Mouse (Mus musculus): Measurements from ENCODE around the gene Traf3ip2. TPM values are rescaled to one million over a fixed set of nuclear protein-coding genes. Genes with fewer than 3 reads are reported as not detected.

Traf3ip2 gene
- polyA plus RNA-seq, 1 experiment from 2014 or later, result 18.5 TPM

DNA sequence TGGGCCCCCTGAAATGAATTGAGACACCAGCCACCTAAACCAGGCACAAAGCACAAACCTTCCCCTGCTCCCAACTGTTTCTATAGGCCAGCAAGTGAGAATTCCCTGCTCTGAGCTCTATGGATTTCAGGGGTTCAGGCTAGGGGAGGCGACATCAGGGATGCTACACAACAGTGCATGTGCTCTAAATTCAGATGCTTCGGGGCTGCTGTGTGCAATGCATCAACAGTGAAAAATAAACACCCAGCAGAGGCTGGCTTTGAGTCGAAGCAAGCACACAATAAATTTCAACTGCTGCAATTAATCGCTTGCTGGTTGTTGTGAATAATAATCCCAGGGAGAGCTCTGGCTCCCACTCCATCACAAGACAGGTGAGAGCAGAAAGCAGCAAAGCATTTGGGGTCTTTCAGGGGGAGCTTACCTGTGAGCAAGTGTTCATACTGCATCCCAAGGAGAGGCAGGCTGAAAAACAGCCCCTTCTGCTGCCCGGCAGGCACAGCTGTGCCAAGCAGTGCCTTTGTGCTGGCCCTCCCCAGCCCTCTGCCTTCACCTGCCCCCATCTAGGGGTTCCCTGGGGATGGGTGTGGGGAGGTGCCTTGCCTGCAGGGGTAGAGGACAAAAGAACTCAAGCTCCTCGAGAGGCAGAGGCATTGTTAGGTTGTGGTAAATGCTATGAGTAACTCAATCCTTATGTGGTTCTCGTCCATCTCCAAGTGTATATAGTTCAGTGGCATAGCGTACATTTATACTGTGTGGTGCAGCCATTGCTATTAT is 24.6 kb upstream of the Traf3ip2 start:
- WGBS, result 54% methylated on average over 8 of the region's 8 CpGs
- Histone ChIP-seq H3K9ac (no peak overlapping the region), H3K4me1 (peaks cover 22% of the 10 kb centered on the region), H3K4me2 (no peak overlapping the region), H3K27ac (no peak overlapping the region), H3K9me3 (replicated peaks) (0 out of 2 replicates have a peak, but pooled peaks cover 7% of the 10 kb centered on the region), H3K27me3 (no peaks in the 10 kb centered on the region), H3K36me3 (no peaks in the 10 kb centered on the region), H3K4me3 (replicated peaks) (no peak overlapping the region)
- ATAC-seq (replicated peaks; ENCODE audit: low FRiP score), result no peak

DNA sequence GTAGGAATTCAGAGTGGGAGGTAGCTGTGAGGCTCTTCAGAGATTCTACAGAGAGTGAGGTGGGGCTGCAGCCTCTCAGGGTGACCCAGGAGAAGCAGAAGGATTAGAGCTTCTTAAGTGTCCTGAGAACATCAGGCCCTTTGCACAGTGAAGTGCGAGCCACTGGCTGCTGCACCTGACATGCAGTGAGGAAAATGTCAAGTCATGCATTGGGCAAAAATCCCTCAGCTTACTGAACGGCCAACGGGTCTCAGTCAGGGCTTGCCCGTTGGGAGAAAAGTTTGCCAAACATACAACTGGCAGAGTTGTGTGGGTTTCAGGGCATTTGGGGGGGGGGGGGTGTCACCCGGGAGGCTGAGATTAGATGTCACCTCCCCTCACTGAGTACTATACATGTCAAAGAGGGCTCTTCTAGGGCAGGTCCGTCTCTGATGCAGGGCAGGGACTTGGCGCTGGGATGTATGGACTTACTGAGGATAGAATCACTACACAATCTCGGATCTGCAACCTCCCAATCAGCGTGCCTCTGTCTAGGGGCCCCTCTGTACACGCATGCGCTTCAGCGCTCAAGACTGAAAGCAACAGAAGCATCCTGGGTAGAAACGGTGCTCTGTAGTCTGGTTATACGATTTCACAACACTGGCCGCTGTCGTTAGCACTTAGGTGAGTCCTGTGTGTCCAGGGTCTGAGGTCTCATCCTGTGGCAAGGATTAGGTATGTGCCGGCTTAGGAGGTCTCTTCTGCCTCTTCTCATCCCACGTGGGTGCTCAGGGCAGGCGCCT is 22.8 kb upstream of the Traf3ip2 start:
- 0 out of 2 replicates have a peak, but pooled peaks cover 3% of the 10 kb centered on the region for H3K36me3 ChIP-seq
- no peak overlapping the region for H3K27ac ChIP-seq
- WGBS, result 62% methylated on average over 19 of the region's 19 CpGs
- no peak overlapping the region for H3K4me3 ChIP-seq (replicated peaks)
- no peaks in the 10 kb centered on the region for H3K27me3 ChIP-seq
- ATAC-seq (replicated peaks; ENCODE audit: low FRiP score), result peak; percentile 34; the same call in 1 of the 2 replicates
- H3K4me1 ChIP-seq, result peaks cover 22% of the 10 kb centered on the region
- H3K9me3 ChIP-seq (replicated peaks), result 0 out of 2 replicates have a peak, but pooled peaks cover 17% of the 10 kb centered on the region
- H3K9ac ChIP-seq, result no peak overlapping the region
- peak overlapping the region; percentile 31; the same call in 1 of the 2 replicates for H3K4me2 ChIP-seq

DNA sequence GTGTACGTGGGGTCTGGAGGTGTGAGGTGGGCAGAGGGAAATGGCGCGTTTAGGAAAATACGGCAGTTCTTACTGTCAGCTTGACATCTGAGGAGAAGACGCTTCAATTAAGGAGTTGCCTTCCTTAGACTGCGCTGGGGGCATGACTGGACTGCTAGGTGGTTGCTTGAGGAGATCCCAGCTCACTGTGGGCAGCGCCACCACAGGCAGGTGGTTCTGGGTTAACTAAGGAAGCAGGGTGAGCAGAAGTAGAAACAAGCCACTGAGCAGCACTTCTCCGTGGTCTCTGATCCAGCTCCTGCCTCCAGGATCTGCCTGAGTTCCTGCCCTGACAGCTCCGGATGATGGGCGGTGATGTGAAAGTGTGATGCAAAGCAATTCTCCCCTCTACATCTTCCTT is 22.1 kb upstream of the Traf3ip2 start:
- Histone ChIP-seq H3K9ac (no peak overlapping the region), H3K4me3 (replicated peaks) (no peak overlapping the region), H3K9me3 (replicated peaks) (0 out of 2 replicates have a peak, but pooled peaks cover 17% of the 10 kb centered on the region), H3K4me2 (peak overlapping the region; percentile 31; the same call in 1 of the 2 replicates), H3K27ac (no peak overlapping the region), H3K27me3 (no peaks in the 10 kb centered on the region), H3K36me3 (0 out of 2 replicates have a peak, but pooled peaks cover 3% of the 10 kb centered on the region), H3K4me1 (peaks cover 22% of the 10 kb centered on the region)
- no peak for ATAC-seq (replicated peaks; ENCODE audit: low FRiP score)
- WGBS, result 65% methylated on average over 10 of the region's 10 CpGs

DNA sequence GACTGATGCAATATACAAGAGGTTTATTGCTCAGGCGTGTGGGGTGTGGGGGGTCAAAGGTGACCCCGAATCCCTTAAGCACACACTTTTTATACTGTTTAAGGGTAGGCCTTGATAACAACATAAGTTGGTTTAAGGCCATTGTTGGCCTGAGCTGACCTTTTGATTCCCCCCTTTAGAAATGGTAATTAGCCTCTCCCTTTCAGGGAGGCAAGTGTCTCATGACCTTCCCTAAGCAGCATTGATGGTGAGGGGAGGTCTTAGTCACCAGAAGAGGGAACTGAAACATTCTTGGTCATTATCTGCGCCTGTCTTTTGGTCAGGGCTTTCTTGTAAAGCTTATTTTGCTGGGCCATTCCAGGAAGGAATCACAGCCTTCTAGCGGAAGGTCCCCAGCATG is 20.2 kb upstream of the Traf3ip2 start:
- WGBS, result 93% methylated on average over 4 of the region's 4 CpGs
- no peak for ATAC-seq (replicated peaks; ENCODE audit: low FRiP score)
- H3K27ac ChIP-seq, result no peak overlapping the region
- H3K4me2 ChIP-seq, result no peak overlapping the region
- 0 out of 2 replicates have a peak, but pooled peaks cover 3% of the 10 kb centered on the region for H3K36me3 ChIP-seq
- H3K9ac ChIP-seq, result no peak overlapping the region
- H3K27me3 ChIP-seq, result no peaks in the 10 kb centered on the region
- H3K9me3 ChIP-seq (replicated peaks), result 0 out of 2 replicates have a peak, but pooled peaks cover 17% of the 10 kb centered on the region
- no peak overlapping the region for H3K4me3 ChIP-seq (replicated peaks)
- H3K4me1 ChIP-seq, result peaks cover 24% of the 10 kb centered on the region

DNA sequence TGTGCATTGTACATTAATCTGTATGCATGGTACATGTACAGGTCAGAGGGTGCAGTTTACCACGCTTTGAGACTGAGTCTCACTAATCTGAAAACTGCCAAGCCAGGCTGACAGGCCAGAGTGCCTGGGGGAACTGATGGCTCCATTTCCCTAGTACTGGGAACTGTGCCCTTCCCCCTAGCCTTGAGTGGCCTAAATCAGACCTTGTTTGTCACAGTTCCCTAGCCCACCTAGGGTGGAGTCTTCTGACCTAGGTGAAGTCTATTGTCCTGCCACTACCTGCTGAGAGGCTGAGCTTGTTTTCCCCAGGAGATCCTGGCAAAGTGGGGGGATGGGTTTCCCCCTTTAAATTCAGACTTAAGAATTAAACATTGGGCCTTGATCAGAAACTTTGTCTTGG is 18.0 kb upstream of the Traf3ip2 start:
- Histone ChIP-seq H3K9me3 (replicated peaks) (0 out of 2 replicates have a peak, but pooled peaks cover 17% of the 10 kb centered on the region), H3K4me2 (no peak overlapping the region), H3K36me3 (0 out of 2 replicates have a peak, but pooled peaks cover 3% of the 10 kb centered on the region), H3K9ac (no peak overlapping the region), H3K27ac (no peak overlapping the region), H3K27me3 (no peaks in the 10 kb centered on the region), H3K4me3 (replicated peaks) (no peak overlapping the region), H3K4me1 (peaks cover 15% of the 10 kb centered on the region)
- no peak for ATAC-seq (replicated peaks; ENCODE audit: low FRiP score)
- WGBS, result 80% methylated on average over 1 of the region's 1 CpGs

DNA sequence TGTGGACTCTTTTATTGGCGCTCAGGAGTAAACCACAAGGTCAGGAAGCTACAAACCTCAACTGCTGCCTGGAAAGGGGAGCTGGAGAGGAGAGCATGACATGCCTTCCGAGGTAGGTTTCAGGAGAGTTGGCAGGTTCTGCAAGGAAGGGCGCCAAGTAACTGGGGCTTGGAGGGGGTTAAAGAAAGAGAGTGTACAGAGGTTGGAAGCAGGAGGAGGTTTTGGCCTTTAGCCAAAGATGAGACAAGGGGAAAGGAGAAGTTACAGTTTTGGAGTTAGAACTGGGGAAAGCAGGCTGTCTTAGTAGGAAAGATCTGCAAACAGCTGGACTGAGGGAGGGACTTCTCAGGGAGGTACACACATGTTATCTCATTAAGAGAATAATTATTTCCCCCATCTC is 16.9 kb upstream of the Traf3ip2 start:
- H3K27ac ChIP-seq, result no peak overlapping the region
- H3K9me3 ChIP-seq (replicated peaks), result 0 out of 2 replicates have a peak, but pooled peaks cover 17% of the 10 kb centered on the region
- H3K4me2 ChIP-seq, result no peak overlapping the region
- no peak overlapping the region for H3K9ac ChIP-seq
- ATAC-seq (replicated peaks; ENCODE audit: low FRiP score), result no peak
- 0 out of 2 replicates have a peak, but pooled peaks cover 3% of the 10 kb centered on the region for H3K36me3 ChIP-seq
- H3K4me3 ChIP-seq (replicated peaks), result no peak overlapping the region
- peaks cover 11% of the 10 kb centered on the region for H3K4me1 ChIP-seq
- H3K27me3 ChIP-seq, result no peaks in the 10 kb centered on the region
- WGBS, result 57% methylated on average over 3 of the region's 3 CpGs

DNA sequence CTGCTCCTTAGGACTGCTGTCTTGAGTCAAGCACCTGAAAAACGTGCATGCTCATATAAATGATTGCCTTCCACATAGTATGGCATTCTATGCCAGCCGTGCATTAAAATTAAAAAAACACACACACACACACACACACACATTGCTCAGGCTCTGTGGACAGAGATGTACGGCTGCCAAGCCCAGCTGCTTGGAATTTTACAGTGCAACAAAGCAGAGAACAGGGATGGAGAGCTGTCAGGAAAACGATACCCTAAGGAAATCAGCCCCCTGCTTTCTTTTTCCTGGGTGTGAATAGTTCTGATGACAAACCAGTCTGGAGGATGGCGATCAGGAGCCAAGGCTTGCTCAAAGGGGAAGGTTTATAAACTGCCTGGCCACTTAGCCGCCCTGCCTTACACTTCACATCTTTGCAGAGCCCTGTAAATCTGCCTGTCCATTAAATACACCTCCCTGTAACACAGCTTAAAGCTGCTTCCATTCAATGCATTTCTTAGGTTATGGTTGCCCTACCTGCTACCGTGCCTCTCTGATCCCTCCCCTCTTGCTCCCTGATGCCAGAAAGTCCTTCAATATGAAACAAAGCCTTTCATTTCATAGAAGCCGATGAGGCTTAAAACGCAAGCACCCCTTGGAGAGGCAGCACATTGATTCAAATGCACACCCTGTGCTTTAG is 15.5 kb upstream of the Traf3ip2 start:
- 38% methylated on average over 9 of the region's 9 CpGs for WGBS
- H3K27ac ChIP-seq, result no peak overlapping the region
- 0 out of 2 replicates have a peak, but pooled peaks cover 3% of the 10 kb centered on the region for H3K36me3 ChIP-seq
- H3K9ac ChIP-seq, result no peak overlapping the region
- H3K9me3 ChIP-seq (replicated peaks), result 0 out of 2 replicates have a peak, but pooled peaks cover 17% of the 10 kb centered on the region
- ATAC-seq (replicated peaks; ENCODE audit: low FRiP score), result no peak
- H3K4me3 ChIP-seq (replicated peaks), result no peak overlapping the region
- H3K4me2 ChIP-seq, result no peak overlapping the region
- peaks cover 11% of the 10 kb centered on the region for H3K4me1 ChIP-seq
- no peaks in the 10 kb centered on the region for H3K27me3 ChIP-seq

DNA sequence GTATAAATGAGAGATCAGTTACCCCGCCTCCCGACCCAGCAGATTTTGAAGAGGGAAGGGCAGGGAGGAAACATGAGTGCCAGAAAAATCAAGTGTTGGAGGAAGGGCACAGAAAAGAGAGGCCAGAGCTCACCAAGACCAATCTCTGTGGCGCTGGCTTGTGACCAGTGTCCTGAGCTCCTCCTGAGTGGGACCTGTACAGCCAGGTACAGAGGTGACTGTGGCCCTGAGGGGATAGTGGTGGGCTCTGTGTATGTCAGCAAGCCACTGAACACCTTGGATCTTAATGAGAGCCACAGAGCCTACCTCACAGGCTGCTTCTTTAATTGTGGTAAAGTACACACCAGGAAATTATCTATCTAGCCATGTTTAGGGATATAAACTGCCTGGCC is 14.9 kb upstream of the Traf3ip2 start:
- Histone ChIP-seq H3K9me3 (replicated peaks) (0 out of 2 replicates have a peak, but pooled peaks cover 14% of the 10 kb centered on the region), H3K27me3 (no peaks in the 10 kb centered on the region), H3K36me3 (0 out of 2 replicates have a peak, but pooled peaks cover 3% of the 10 kb centered on the region), H3K9ac (no peak overlapping the region), H3K27ac (no peak overlapping the region), H3K4me1 (peaks cover 11% of the 10 kb centered on the region), H3K4me2 (no peak overlapping the region), H3K4me3 (replicated peaks) (no peak overlapping the region)
- no peak for ATAC-seq (replicated peaks; ENCODE audit: low FRiP score)
- 35% methylated on average over 3 of the region's 3 CpGs for WGBS

DNA sequence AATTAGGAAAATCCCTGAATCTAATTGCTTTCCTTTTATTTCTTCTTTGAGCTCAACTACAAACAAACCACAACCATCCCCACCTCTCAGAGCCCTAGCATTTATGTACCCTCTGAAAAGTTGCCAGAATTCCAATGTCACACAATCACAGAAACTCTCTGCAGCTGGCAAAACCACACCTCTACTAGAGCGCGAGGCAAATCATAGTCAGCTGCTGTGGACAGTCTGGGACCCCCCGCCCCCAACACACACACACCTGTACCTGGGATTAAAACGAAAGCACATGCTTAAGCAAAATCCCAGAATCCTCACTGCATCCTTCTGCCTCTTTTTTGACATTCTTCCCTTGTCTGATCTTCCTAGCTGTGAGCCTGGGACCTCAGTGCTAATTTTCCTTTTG is 13.1 kb upstream of the Traf3ip2 start:
- WGBS, result 86% methylated on average over 4 of the region's 4 CpGs
- no peak overlapping the region for H3K27ac ChIP-seq

DNA sequence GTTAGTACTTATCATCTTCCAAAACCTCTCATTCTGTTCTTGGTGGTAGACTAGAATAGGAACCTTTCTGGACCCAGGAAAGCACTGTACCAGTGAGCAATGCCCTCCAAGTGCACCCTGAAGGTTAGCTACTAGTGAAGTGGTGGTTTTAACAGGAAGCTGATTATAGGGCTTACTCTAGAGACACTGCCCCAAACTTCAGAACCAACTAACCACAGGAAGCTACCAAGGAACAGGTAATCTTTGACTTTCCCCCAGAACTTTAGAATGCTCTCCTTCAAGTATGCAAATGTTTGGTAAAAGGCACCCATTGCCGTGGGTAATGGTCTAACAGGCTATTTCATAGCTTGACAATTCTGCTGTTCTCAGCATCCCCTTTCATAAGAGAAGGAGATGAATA is 12.6 kb upstream of the Traf3ip2 start:
- ATAC-seq (replicated peaks; ENCODE audit: low FRiP score), result no peak
- 86% methylated on average over 1 of the region's 1 CpGs for WGBS
- peaks cover 6% of the 10 kb centered on the region for H3K9me3 ChIP-seq (replicated peaks)
- H3K36me3 ChIP-seq, result no peaks in the 10 kb centered on the region
- peaks cover 11% of the 10 kb centered on the region for H3K4me1 ChIP-seq
- H3K4me2 ChIP-seq, result no peak overlapping the region
- no peaks in the 10 kb centered on the region for H3K27me3 ChIP-seq
- no peak overlapping the region for H3K9ac ChIP-seq
- no peak overlapping the region for H3K27ac ChIP-seq
- no peak overlapping the region for H3K4me3 ChIP-seq (replicated peaks)

More for the DNA sequence above, 13.1 kb upstream of the Traf3ip2 start:
- Histone ChIP-seq H3K4me1 (peaks cover 11% of the 10 kb centered on the region), H3K9ac (no peak overlapping the region), H3K4me3 (replicated peaks) (no peak overlapping the region), H3K36me3 (no peaks in the 10 kb centered on the region), H3K9me3 (replicated peaks) (peaks cover 1% of the 10 kb centered on the region; the same call in 1 of the 2 replicates), H3K4me2 (no peak overlapping the region), H3K27me3 (no peaks in the 10 kb centered on the region)
- no peak for ATAC-seq (replicated peaks; ENCODE audit: low FRiP score)

DNA sequence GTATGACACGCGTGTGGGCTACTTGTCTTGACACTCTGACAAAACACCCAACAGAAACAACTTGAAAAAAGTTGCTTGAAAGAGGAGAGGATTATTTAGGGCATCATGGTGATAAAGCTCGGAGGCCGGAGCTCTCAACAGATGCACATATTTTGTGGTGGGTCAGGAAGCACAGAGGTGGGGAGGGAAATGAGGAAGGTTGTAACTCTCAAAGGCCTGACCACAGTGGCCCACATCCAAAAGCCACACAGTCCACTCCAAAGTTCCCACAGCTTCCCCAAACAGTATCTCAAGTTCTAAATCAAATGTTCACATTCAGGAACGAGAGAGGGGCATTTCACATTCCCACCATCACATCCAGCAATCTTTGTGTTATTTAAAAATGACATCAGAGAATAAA is 11.7 kb upstream of the Traf3ip2 start:
- H3K9ac ChIP-seq, result no peak overlapping the region
- H3K4me1 ChIP-seq, result peaks cover 11% of the 10 kb centered on the region
- 60% methylated on average over 5 of the region's 5 CpGs for WGBS
- no peak overlapping the region for H3K4me2 ChIP-seq
- no peak overlapping the region for H3K4me3 ChIP-seq (replicated peaks)
- no peak for ATAC-seq (replicated peaks; ENCODE audit: low FRiP score)
- H3K9me3 ChIP-seq (replicated peaks), result peaks cover 8% of the 10 kb centered on the region
- no peak overlapping the region for H3K27ac ChIP-seq
- H3K27me3 ChIP-seq, result no peaks in the 10 kb centered on the region
- H3K36me3 ChIP-seq, result no peaks in the 10 kb centered on the region; the same call in 1 of the 2 replicates
